Mouse (Mus musculus): Measurements from ENCODE around the gene Il2ra. TPM values are rescaled to one million over a fixed set of nuclear protein-coding genes. Genes with fewer than 3 reads are reported as not detected.
"Not testable (repeated sequence)": the region's sequence is repeated elsewhere in the genome, so short reads cannot be mapped to it uniquely, and the experiment has no call there.

The Il2ra gene
- polyA plus RNA-seq, 1 experiment from 2014 or later, result not detected

- H3K9me3 ChIP-seq (ENCODE audit: control insufficient read depth, low read length); H3K4me1 ChIP-seq (replicated peaks; ENCODE audit: control insufficient read depth, insufficient read depth, low read length); DNase-seq (ENCODE audit: low spot score); H3K27me3 ChIP-seq (replicated peaks; ENCODE audit: control insufficient read depth, insufficient read depth, low read length); H3K36me3 ChIP-seq (ENCODE audit: control insufficient read depth, insufficient read depth, low read length); H3K9ac ChIP-seq (ENCODE audit: low read length); H3K27ac ChIP-seq (ENCODE audit: low read depth); ATAC-seq (replicated peaks; ENCODE audit: low FRiP score, low TSS enrichment, low read depth); H3K4me2 ChIP-seq (ENCODE audit: low read length); H3K4me3 ChIP-seq (ENCODE audit: low read depth, low read length): not testable (repeated sequence)
- WGBS, result 91% methylated on average over 6 of the region's 6 CpGs
Observed at GRCm38 (mm10) chr2:11612939-11613338, 29.7 kb upstream of the Il2ra start.

GRCm38 (mm10) chr2:11616846-11617245, 25.8 kb upstream of the Il2ra start:
- Histone ChIP-seq H3K4me3 (ENCODE audit: low read depth, low read length) (no peak overlapping the region), H3K27ac (ENCODE audit: low read depth) (no peak overlapping the region), H3K36me3 (ENCODE audit: control insufficient read depth, insufficient read depth, low read length) (no peaks in the 10 kb centered on the region), H3K9ac (ENCODE audit: low read length) (no peak overlapping the region), H3K4me1 (replicated peaks; ENCODE audit: control insufficient read depth, insufficient read depth, low read length) (no peaks in the 10 kb centered on the region), H3K27me3 (replicated peaks; ENCODE audit: control insufficient read depth, insufficient read depth, low read length) (no peaks in the 10 kb centered on the region), H3K9me3 (ENCODE audit: control insufficient read depth, low read length) (no peaks in the 10 kb centered on the region), H3K4me2 (ENCODE audit: low read length) (no peak overlapping the region)
- ATAC-seq (replicated peaks; ENCODE audit: low FRiP score, low TSS enrichment, low read depth) (no peak), DNase-seq (ENCODE audit: low spot score) (no peak)
- WGBS, result 89% methylated on average over 9 of the region's 9 CpGs

- DNase-seq (ENCODE audit: low spot score), result no peak
- no peak overlapping the region for H3K9ac ChIP-seq (ENCODE audit: low read length)
- H3K9me3 ChIP-seq (ENCODE audit: control insufficient read depth, low read length), result no peaks in the 10 kb centered on the region
- no peaks in the 10 kb centered on the region for H3K4me1 ChIP-seq (replicated peaks; ENCODE audit: control insufficient read depth, insufficient read depth, low read length)
- 80% methylated on average over 2 of the region's 2 CpGs for WGBS
- no peak overlapping the region for H3K4me3 ChIP-seq (ENCODE audit: low read depth, low read length)
- H3K36me3 ChIP-seq (ENCODE audit: control insufficient read depth, insufficient read depth, low read length), result no peaks in the 10 kb centered on the region
- no peaks in the 10 kb centered on the region for H3K27me3 ChIP-seq (replicated peaks; ENCODE audit: control insufficient read depth, insufficient read depth, low read length)
- ATAC-seq (replicated peaks; ENCODE audit: low FRiP score, low TSS enrichment, low read depth), result no peak
- no peak overlapping the region for H3K4me2 ChIP-seq (ENCODE audit: low read length)
- H3K27ac ChIP-seq (ENCODE audit: low read depth), result no peak overlapping the region
Observed at GRCm38 (mm10) chr2:11619598-11619997, 23.0 kb upstream of the Il2ra start.

- H3K4me2 ChIP-seq (ENCODE audit: low read length), result no peak overlapping the region
- no peak for DNase-seq (ENCODE audit: low spot score)
- H3K9ac ChIP-seq (ENCODE audit: low read length), result no peak overlapping the region
- H3K36me3 ChIP-seq (ENCODE audit: control insufficient read depth, insufficient read depth, low read length), result no peaks in the 10 kb centered on the region
- H3K9me3 ChIP-seq (ENCODE audit: control insufficient read depth, low read length), result no peaks in the 10 kb centered on the region
- WGBS, result 85% methylated on average over 7 of the region's 8 CpGs
- no peak overlapping the region for H3K4me3 ChIP-seq (ENCODE audit: low read depth, low read length)
- no peaks in the 10 kb centered on the region for H3K4me1 ChIP-seq (replicated peaks; ENCODE audit: control insufficient read depth, insufficient read depth, low read length)
- no peaks in the 10 kb centered on the region for H3K27me3 ChIP-seq (replicated peaks; ENCODE audit: control insufficient read depth, insufficient read depth, low read length)
- no peak overlapping the region for H3K27ac ChIP-seq (ENCODE audit: low read depth)
- ATAC-seq (replicated peaks; ENCODE audit: low FRiP score, low TSS enrichment, low read depth), result no peak
Observed at GRCm38 (mm10) chr2:11623173-11623572, 19.4 kb upstream of the Il2ra start.

- H3K9me3 ChIP-seq (ENCODE audit: control insufficient read depth, low read length), result no peaks in the 10 kb centered on the region
- H3K4me3 ChIP-seq (ENCODE audit: low read depth, low read length), result no peak overlapping the region
- no peak overlapping the region for H3K4me2 ChIP-seq (ENCODE audit: low read length)
- no peaks in the 10 kb centered on the region for H3K36me3 ChIP-seq (ENCODE audit: control insufficient read depth, insufficient read depth, low read length)
- H3K4me1 ChIP-seq (replicated peaks; ENCODE audit: control insufficient read depth, insufficient read depth, low read length), result no peaks in the 10 kb centered on the region
- ATAC-seq (replicated peaks; ENCODE audit: low FRiP score, low TSS enrichment, low read depth) (no peak), DNase-seq (ENCODE audit: low spot score) (no peak)
- H3K27ac ChIP-seq (ENCODE audit: low read depth), result no peak overlapping the region
- no peaks in the 10 kb centered on the region for H3K27me3 ChIP-seq (replicated peaks; ENCODE audit: control insufficient read depth, insufficient read depth, low read length)
- WGBS, result 83% methylated on average over 2 of the region's 2 CpGs
- H3K9ac ChIP-seq (ENCODE audit: low read length), result no peak overlapping the region
Observed at GRCm38 (mm10) chr2:11623726-11624125, 18.9 kb upstream of the Il2ra start.

- 94% methylated on average over 5 of the region's 5 CpGs for WGBS
- Histone ChIP-seq H3K9ac (ENCODE audit: low read length) (no peak within 1 kb of the TSS), H3K4me2 (ENCODE audit: low read length) (no peak within 1 kb of the TSS), H3K4me1 (replicated peaks; ENCODE audit: control insufficient read depth, insufficient read depth, low read length) (no peaks in the 10 kb centered on the region), H3K27ac (ENCODE audit: low read depth) (no peak within 1 kb of the TSS), H3K27me3 (replicated peaks; ENCODE audit: control insufficient read depth, insufficient read depth, low read length) (no peaks in the 10 kb centered on the region), H3K4me3 (ENCODE audit: low read depth, low read length) (no peak within 1 kb of the TSS), H3K9me3 (ENCODE audit: control insufficient read depth, low read length) (no peaks in the 10 kb centered on the region), H3K36me3 (ENCODE audit: control insufficient read depth, insufficient read depth, low read length) (no peaks in the 10 kb centered on the region)
- DNase-seq (ENCODE audit: low spot score) (no peak), ATAC-seq (replicated peaks; ENCODE audit: low FRiP score, low TSS enrichment, low read depth) (no peak)
Observed at GRCm38 (mm10) chr2:11625890-11626289, 16.7 kb upstream of the Il2ra start, which contains the start of gene Gm17490. Gene Gm17490 (minus strand): TSS chr2:11626264.

GRCm38 (mm10) chr2:11635035-11635434, 7.6 kb upstream of the Il2ra start:
- Histone ChIP-seq H3K4me3 (ENCODE audit: low read depth, low read length) (no peak overlapping the region), H3K9me3 (ENCODE audit: control insufficient read depth, low read length) (no peaks in the 10 kb centered on the region), H3K4me2 (ENCODE audit: low read length) (no peak overlapping the region), H3K9ac (ENCODE audit: low read length) (no peak overlapping the region), H3K27me3 (replicated peaks; ENCODE audit: control insufficient read depth, insufficient read depth, low read length) (no peaks in the 10 kb centered on the region), H3K4me1 (replicated peaks; ENCODE audit: control insufficient read depth, insufficient read depth, low read length) (no peaks in the 10 kb centered on the region), H3K27ac (ENCODE audit: low read depth) (no peak overlapping the region), H3K36me3 (ENCODE audit: control insufficient read depth, insufficient read depth, low read length) (no peaks in the 10 kb centered on the region)
- DNase-seq (ENCODE audit: low spot score), result no peak
- no peak for ATAC-seq (replicated peaks; ENCODE audit: low FRiP score, low TSS enrichment, low read depth)
- 85% methylated on average over 6 of the region's 6 CpGs for WGBS

GRCm38 (mm10) chr2:11635471-11636137, 7.0 kb upstream of the Il2ra start:
- H3K9me3 ChIP-seq (ENCODE audit: control insufficient read depth, low read length), result no peaks in the 10 kb centered on the region
- 90% methylated on average over 5 of the region's 5 CpGs for WGBS
- no peaks in the 10 kb centered on the region for H3K36me3 ChIP-seq (ENCODE audit: control insufficient read depth, insufficient read depth, low read length)
- no peak overlapping the region for H3K27ac ChIP-seq (ENCODE audit: low read depth)
- H3K4me3 ChIP-seq (ENCODE audit: low read depth, low read length), result no peak overlapping the region
- no peaks in the 10 kb centered on the region for H3K4me1 ChIP-seq (replicated peaks; ENCODE audit: control insufficient read depth, insufficient read depth, low read length)
- H3K27me3 ChIP-seq (replicated peaks; ENCODE audit: control insufficient read depth, insufficient read depth, low read length), result no peaks in the 10 kb centered on the region
- DNase-seq (ENCODE audit: low spot score) (no peak), ATAC-seq (replicated peaks; ENCODE audit: low FRiP score, low TSS enrichment, low read depth) (no peak)
- H3K9ac ChIP-seq (ENCODE audit: low read length), result no peak overlapping the region
- no peak overlapping the region for H3K4me2 ChIP-seq (ENCODE audit: low read length)

GRCm38 (mm10) chr2:11636138-11636480, 6.5 kb upstream of the Il2ra start:
- 71% methylated on average over 3 of the region's 3 CpGs for WGBS
- Histone ChIP-seq H3K4me3 (ENCODE audit: low read depth, low read length) (no peak overlapping the region), H3K4me1 (replicated peaks; ENCODE audit: control insufficient read depth, insufficient read depth, low read length) (no peaks in the 10 kb centered on the region), H3K9ac (ENCODE audit: low read length) (no peak overlapping the region), H3K36me3 (ENCODE audit: control insufficient read depth, insufficient read depth, low read length) (no peaks in the 10 kb centered on the region), H3K27me3 (replicated peaks; ENCODE audit: control insufficient read depth, insufficient read depth, low read length) (no peaks in the 10 kb centered on the region), H3K4me2 (ENCODE audit: low read length) (no peak overlapping the region), H3K27ac (ENCODE audit: low read depth) (no peak overlapping the region), H3K9me3 (ENCODE audit: control insufficient read depth, low read length) (no peaks in the 10 kb centered on the region)
- no peak for DNase-seq (ENCODE audit: low spot score)
- no peak for ATAC-seq (replicated peaks; ENCODE audit: low FRiP score, low TSS enrichment, low read depth)

Data from intestine, embryonic 14.5 days (tissue).